Mouse (Mus musculus): ENCODE data around the gene Dzip1l. TPM values are rescaled to one million over a fixed set of nuclear protein-coding genes. Genes with fewer than 3 reads are reported as not detected.

Dzip1l gene
- polyA plus RNA-seq, 1 experiment from 2014 or later = 7.2 TPM

GRCm38 (mm10) chr9:99699752-99700389, 70.6 kb downstream of the Dzip1l start:
- WGBS = 86% methylated on average over 2 of the region's 2 CpGs
- Histone ChIP-seq H3K27ac (ENCODE audit: low read depth, low read length) (no peak overlapping the region), H3K4me3 (ENCODE audit: low read depth, low read length) (no peak overlapping the region), H3K4me1 (ENCODE audit: control insufficient read depth, insufficient read depth, low read length) (no peaks in the 10 kb centered on the region), H3K4me2 (ENCODE audit: low read length) (no peak overlapping the region), H3K9ac (ENCODE audit: low read length) (no peak overlapping the region), H3K9me3 (replicated peaks; ENCODE audit: control insufficient read depth, low read length) (no peaks in the 10 kb centered on the region), H3K36me3 (ENCODE audit: control insufficient read depth, insufficient read depth, low read length) (no peaks in the 10 kb centered on the region), H3K27me3 (replicated peaks; ENCODE audit: control insufficient read depth, insufficient read depth, low read length) (no peaks in the 10 kb centered on the region)
- DNase-seq (ENCODE audit: low spot score) = no peak
- ATAC-seq = no peak

- H3K4me1 ChIP-seq (ENCODE audit: control insufficient read depth, insufficient read depth, low read length) = no peaks in the 10 kb centered on the region
- no peaks in the 10 kb centered on the region for H3K36me3 ChIP-seq (ENCODE audit: control insufficient read depth, insufficient read depth, low read length)
- no peak overlapping the region for H3K4me2 ChIP-seq (ENCODE audit: low read length)
- no peaks in the 10 kb centered on the region for H3K27me3 ChIP-seq (replicated peaks; ENCODE audit: control insufficient read depth, insufficient read depth, low read length)
- H3K9me3 ChIP-seq (replicated peaks; ENCODE audit: control insufficient read depth, low read length) = no peaks in the 10 kb centered on the region
- 86% methylated on average over 2 of the region's 2 CpGs for WGBS
- no peak overlapping the region for H3K9ac ChIP-seq (ENCODE audit: low read length)
- H3K4me3 ChIP-seq (ENCODE audit: low read depth, low read length) = no peak overlapping the region
- no peak for ATAC-seq
- H3K27ac ChIP-seq (ENCODE audit: low read depth, low read length) = no peak overlapping the region
- DNase-seq (ENCODE audit: low spot score) = no peak
These were observed 71.9 kb downstream of the Dzip1l start for GRCm38 (mm10) chr9:99701187-99701586.

GRCm38 (mm10) chr9:99702215-99702614, 72.9 kb downstream of the Dzip1l start:
- Histone ChIP-seq H3K9ac (ENCODE audit: low read length) (no peak overlapping the region), H3K27ac (ENCODE audit: low read depth, low read length) (no peak overlapping the region), H3K36me3 (ENCODE audit: control insufficient read depth, insufficient read depth, low read length) (no peaks in the 10 kb centered on the region), H3K9me3 (replicated peaks; ENCODE audit: control insufficient read depth, low read length) (no peaks in the 10 kb centered on the region), H3K27me3 (replicated peaks; ENCODE audit: control insufficient read depth, insufficient read depth, low read length) (no peaks in the 10 kb centered on the region), H3K4me1 (ENCODE audit: control insufficient read depth, insufficient read depth, low read length) (no peaks in the 10 kb centered on the region), H3K4me3 (ENCODE audit: low read depth, low read length) (no peak overlapping the region), H3K4me2 (ENCODE audit: low read length) (no peak overlapping the region)
- DNase-seq (ENCODE audit: low spot score) = no peak
- 94% methylated on average over 6 of the region's 6 CpGs for whole genome bisulfite sequencing
- ATAC-seq = no peak

GRCm38 (mm10) chr9:99703711-99704110, 74.4 kb downstream of the Dzip1l start:
- Histone ChIP-seq H3K4me1 (ENCODE audit: control insufficient read depth, insufficient read depth, low read length) (no peaks in the 10 kb centered on the region), H3K4me2 (ENCODE audit: low read length) (no peak overlapping the region), H3K36me3 (ENCODE audit: control insufficient read depth, insufficient read depth, low read length) (no peaks in the 10 kb centered on the region), H3K9ac (ENCODE audit: low read length) (no peak overlapping the region), H3K27ac (ENCODE audit: low read depth, low read length) (no peak overlapping the region), H3K27me3 (replicated peaks; ENCODE audit: control insufficient read depth, insufficient read depth, low read length) (no peaks in the 10 kb centered on the region), H3K4me3 (ENCODE audit: low read depth, low read length) (no peak overlapping the region), H3K9me3 (replicated peaks; ENCODE audit: control insufficient read depth, low read length) (no peaks in the 10 kb centered on the region)
- no peak for ATAC-seq
- WGBS = 84% methylated on average over 6 of the region's 6 CpGs
- DNase-seq (ENCODE audit: low spot score) = no peak

- no peak overlapping the region for H3K4me3 ChIP-seq (ENCODE audit: low read depth, low read length)
- no peaks in the 10 kb centered on the region for H3K36me3 ChIP-seq (ENCODE audit: control insufficient read depth, insufficient read depth, low read length)
- WGBS = 95% methylated on average over 6 of the region's 6 CpGs
- no peak for ATAC-seq
- no peak overlapping the region for H3K9ac ChIP-seq (ENCODE audit: low read length)
- no peaks in the 10 kb centered on the region for H3K27me3 ChIP-seq (replicated peaks; ENCODE audit: control insufficient read depth, insufficient read depth, low read length)
- no peaks in the 10 kb centered on the region for H3K4me1 ChIP-seq (ENCODE audit: control insufficient read depth, insufficient read depth, low read length)
- H3K27ac ChIP-seq (ENCODE audit: low read depth, low read length) = no peak overlapping the region
- no peaks in the 10 kb centered on the region for H3K9me3 ChIP-seq (replicated peaks; ENCODE audit: control insufficient read depth, low read length)
- no peak overlapping the region for H3K4me2 ChIP-seq (ENCODE audit: low read length)
- no peak for DNase-seq (ENCODE audit: low spot score)
These were observed 77.0 kb downstream of the Dzip1l start for GRCm38 (mm10) chr9:99706264-99706663.

- no peak for ATAC-seq
- no peak for DNase-seq (ENCODE audit: low spot score)
- Histone ChIP-seq H3K4me1 (ENCODE audit: control insufficient read depth, insufficient read depth, low read length) (no peaks in the 10 kb centered on the region), H3K27ac (ENCODE audit: low read depth, low read length) (no peak overlapping the region), H3K4me2 (ENCODE audit: low read length) (no peak overlapping the region), H3K27me3 (replicated peaks; ENCODE audit: control insufficient read depth, insufficient read depth, low read length) (no peaks in the 10 kb centered on the region), H3K4me3 (ENCODE audit: low read depth, low read length) (no peak overlapping the region), H3K9ac (ENCODE audit: low read length) (no peak overlapping the region), H3K9me3 (replicated peaks; ENCODE audit: control insufficient read depth, low read length) (no peaks in the 10 kb centered on the region), H3K36me3 (ENCODE audit: control insufficient read depth, insufficient read depth, low read length) (no peaks in the 10 kb centered on the region)
- WGBS = 72% methylated on average over 11 of the region's 11 CpGs
These were observed 78.3 kb downstream of the Dzip1l start for GRCm38 (mm10) chr9:99707425-99708126.

GRCm38 (mm10) chr9:99709588-99710248, 80.4 kb downstream of the Dzip1l start:
- no peak for ATAC-seq
- H3K9ac ChIP-seq (ENCODE audit: low read length) = no peak overlapping the region
- no peak overlapping the region for H3K4me2 ChIP-seq (ENCODE audit: low read length)
- no peaks in the 10 kb centered on the region for H3K36me3 ChIP-seq (ENCODE audit: control insufficient read depth, insufficient read depth, low read length)
- H3K27ac ChIP-seq (ENCODE audit: low read depth, low read length) = no peak overlapping the region
- DNase-seq (ENCODE audit: low spot score) = no peak
- no peaks in the 10 kb centered on the region for H3K4me1 ChIP-seq (ENCODE audit: control insufficient read depth, insufficient read depth, low read length)
- WGBS = 90% methylated on average over 22 of the region's 22 CpGs
- no peaks in the 10 kb centered on the region for H3K9me3 ChIP-seq (replicated peaks; ENCODE audit: control insufficient read depth, low read length)
- H3K27me3 ChIP-seq (replicated peaks; ENCODE audit: control insufficient read depth, insufficient read depth, low read length) = no peaks in the 10 kb centered on the region
- no peak overlapping the region for H3K4me3 ChIP-seq (ENCODE audit: low read depth, low read length)

- H3K36me3 ChIP-seq (ENCODE audit: control insufficient read depth, insufficient read depth, low read length) = no peaks in the 10 kb centered on the region
- ATAC-seq = no peak
These were observed 81.0 kb downstream of the Dzip1l start for GRCm38 (mm10) chr9:99710297-99710696.

GRCm38 (mm10) chr9:99717134-99717533, 87.8 kb downstream of the Dzip1l start, which contains the start of gene Cldn18:
TSS of gene Cldn18 (minus strand) at chr9:99717267.
- Histone ChIP-seq H3K36me3 (ENCODE audit: control insufficient read depth, insufficient read depth, low read length) (no peaks in the 10 kb centered on the region), H3K27me3 (replicated peaks; ENCODE audit: control insufficient read depth, insufficient read depth, low read length) (no peaks in the 10 kb centered on the region), H3K4me1 (ENCODE audit: control insufficient read depth, insufficient read depth, low read length) (no peaks in the 10 kb centered on the region), H3K4me3 (ENCODE audit: low read depth, low read length) (no peak within 1 kb of the TSS), H3K9me3 (replicated peaks; ENCODE audit: control insufficient read depth, low read length) (no peaks in the 10 kb centered on the region), H3K27ac (ENCODE audit: low read depth, low read length) (no peak within 1 kb of the TSS), H3K9ac (ENCODE audit: low read length) (no peak within 1 kb of the TSS), H3K4me2 (ENCODE audit: low read length) (no peak within 1 kb of the TSS)
- no peak for ATAC-seq
- no peak for DNase-seq (ENCODE audit: low spot score)
- 91% methylated on average over 14 of the region's 14 CpGs for WGBS

More at GRCm38 (mm10) chr9:99710297-99710696, 81.0 kb downstream of the Dzip1l start:
- WGBS = 89% methylated on average over 4 of the region's 4 CpGs
- Histone ChIP-seq H3K9ac (ENCODE audit: low read length) (no peak overlapping the region), H3K9me3 (replicated peaks; ENCODE audit: control insufficient read depth, low read length) (no peaks in the 10 kb centered on the region), H3K27me3 (replicated peaks; ENCODE audit: control insufficient read depth, insufficient read depth, low read length) (no peaks in the 10 kb centered on the region), H3K27ac (ENCODE audit: low read depth, low read length) (no peak overlapping the region), H3K4me3 (ENCODE audit: low read depth, low read length) (no peak overlapping the region), H3K4me1 (ENCODE audit: control insufficient read depth, insufficient read depth, low read length) (no peaks in the 10 kb centered on the region), H3K4me2 (ENCODE audit: low read length) (no peak overlapping the region)
- DNase-seq (ENCODE audit: low spot score) = no peak

Measured in forebrain, embryonic 14.5 days (tissue).